Mouse (Mus musculus): ENCODE data around the gene I0C0044D17Rik.

DNA sequence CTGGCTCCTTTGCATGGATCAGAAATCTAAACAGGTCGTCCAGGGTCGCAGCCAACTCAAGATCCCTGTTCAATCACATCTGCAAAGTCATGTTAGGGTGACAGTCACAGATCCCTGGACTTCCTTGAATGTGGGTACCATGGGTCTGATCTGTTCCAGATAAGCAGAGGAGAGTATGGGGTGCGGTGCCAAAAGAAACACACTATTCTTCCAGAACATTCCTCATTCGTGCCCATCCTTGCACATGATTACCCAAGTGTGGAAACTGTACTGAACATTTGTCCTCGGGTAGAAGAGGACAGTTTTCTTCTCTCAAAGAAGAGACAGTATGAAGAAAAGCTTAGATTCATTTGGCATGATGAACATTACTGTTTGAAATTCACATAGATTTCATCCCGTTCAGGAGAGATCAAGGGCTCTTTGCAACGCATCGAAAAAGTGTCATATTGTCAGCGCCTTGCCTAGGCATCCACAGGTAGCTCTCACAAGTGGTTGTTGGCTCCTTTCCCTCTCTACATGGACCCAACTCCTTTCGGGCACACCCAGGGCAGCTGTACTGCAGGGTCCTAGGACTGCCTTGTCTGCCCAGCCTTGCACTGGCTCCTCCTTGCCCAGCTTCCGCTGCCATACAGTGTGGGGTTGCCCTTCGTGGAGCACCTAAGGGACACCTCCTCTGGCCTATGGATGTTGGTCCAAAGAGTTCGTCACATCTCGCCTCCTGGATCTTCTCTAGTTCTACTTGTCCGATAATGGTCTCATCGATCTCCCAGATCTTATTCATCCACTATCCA, 14.3 kb upstream of the I0C0044D17Rik start:
- TF ChIP-seq TAL1 (IDR thresholded peaks at IDR 0.05; ENCODE audit: low read length) (no peak), GATA1 (IDR thresholded peaks at IDR 0.05; ENCODE audit: low read length) (no peak)

Data from erythroblast, embryonic 14.5 days (primary cell).